Mouse (Mus musculus): ENCODE measurements around the gene Csnk1d. TPM values are rescaled to one million over a fixed set of nuclear protein-coding genes. Genes with fewer than 3 reads are reported as not detected.

The Csnk1d gene
- total and polyA plus RNA-seq, 3 experiments: 77.8 to 136 (median 96.8) TPM

GRCm38 (mm10) chr11:120948861-120949851 lies 42.0 kb downstream of the Csnk1d start (continued):
- TF ChIP-seq CTCF (conservative IDR thresholded peaks at IDR 0.05 in 1 of 2, IDR thresholded peaks at IDR 0.05 in 1 of 2; ENCODE audit: low read depth in 2 of 2, low read length in 2 of 2) (peak in 1 of 2 experiments; percentile 63; a peak in 2 of 4 replicates), EP300 (IDR thresholded peaks at IDR 0.05; ENCODE audit: low read length) (no peak), ZNF384 (IDR thresholded peaks at IDR 0.05; ENCODE audit: low read depth, low read length) (no peak), TBP (conservative IDR thresholded peaks at IDR 0.05; ENCODE audit: low read depth, low read length) (peak; percentile 90), IRF4 (IDR thresholded peaks at IDR 0.05; ENCODE audit: low read depth, low read length) (0 out of 2 replicates have a peak, but pooled peaks have one; percentile 18), RCOR1 (conservative IDR thresholded peaks at IDR 0.05; ENCODE audit: low read depth, low read length) (no peak), E2F4 (IDR thresholded peaks at IDR 0.05; ENCODE audit: insufficient replicate concordance, low read depth, low read length) (no peak), MAFK (IDR thresholded peaks at IDR 0.05; ENCODE audit: insufficient replicate concordance, low read length) (no peak), ELF1 (IDR thresholded peaks at IDR 0.05; ENCODE audit: low read depth, low read length) (peak; percentile 33; the same call in 1 of the 2 replicates)

GRCm38 (mm10) chr11:120948328-120948727 lies 42.8 kb downstream of the Csnk1d start, which contains the start of gene Slc16a3:
TSS of gene Slc16a3 (plus strand) at chr11:120948480.
- peak within 1 kb of the TSS; percentile 62 for H3K9ac ChIP-seq (ENCODE audit: insufficient read depth, low read depth)
- H3K4me2 ChIP-seq (ENCODE audit: insufficient read depth, low read depth, poor library complexity, severe bottlenecking): peak within 1 kb of the TSS; percentile 87
- peaks cover 17 to 25% of the 10 kb centered on the region in 2 experiments for H3K4me1 ChIP-seq (ENCODE audit: control insufficient read depth in 1 of 2, insufficient read depth in 2 of 2)
- no peaks in the 10 kb centered on the region for H3K36me3 ChIP-seq (replicated peaks in 1 of 2; ENCODE audit: control insufficient read depth in 1 of 2, insufficient read depth in 1 of 2, low read length in 1 of 2)
- dilution Hi-C loops (cut with MboI; ENCODE audit: extremely low pct_ligation_motif_present, extremely low pct_unique_long_range_greater_than_20kb, low sequenced_read_pairs): no loop called here
- TF ChIP-seq JUND (conservative IDR thresholded peaks at IDR 0.05; ENCODE audit: low read depth, low read length) (no peak), POLR2AphosphoS2 (IDR thresholded peaks at IDR 0.05; ENCODE audit: low read depth, low read length) (no peak), SIN3A (IDR thresholded peaks at IDR 0.05; ENCODE audit: low read length) (no peak), ELF1 (IDR thresholded peaks at IDR 0.05; ENCODE audit: low read depth, low read length) (no peak), MAFK (IDR thresholded peaks at IDR 0.05; ENCODE audit: insufficient replicate concordance, low read length) (no peak), MYC (IDR thresholded peaks at IDR 0.05; ENCODE audit: low read depth, low read length) (no peak), SMC3 (IDR thresholded peaks at IDR 0.05; ENCODE audit: low read depth, low read length) (no peak), MAZ (IDR thresholded peaks at IDR 0.05; ENCODE audit: low read depth, low read length) (no peak), PAX5 (IDR thresholded peaks at IDR 0.05; ENCODE audit: low read length) (no peak), NRF1 (IDR thresholded peaks at IDR 0.05; ENCODE audit: low read depth, low read length) (no peak), KAT2A (IDR thresholded peaks at IDR 0.05; ENCODE audit: insufficient replicate concordance, low read length) (no peak), EP300 (IDR thresholded peaks at IDR 0.05; ENCODE audit: low read length) (no peak), CHD1 (IDR thresholded peaks at IDR 0.05; ENCODE audit: low read depth, low read length) (no peak), BHLHE40 (IDR thresholded peaks at IDR 0.05; ENCODE audit: low read depth, low read length) (no peak), USF2 (conservative IDR thresholded peaks at IDR 0.05; ENCODE audit: low read depth, low read length) (no peak), GABPA (IDR thresholded peaks at IDR 0.05; ENCODE audit: insufficient replicate concordance, low read depth, low read length) (no peak), ETS1 (conservative IDR thresholded peaks at IDR 0.05; ENCODE audit: low read depth, low read length) (no peak), TBP (conservative IDR thresholded peaks at IDR 0.05; ENCODE audit: low read depth, low read length) (no peak)
- peak within 1 kb of the TSS; percentile 36 to 99 (median 70) for H3K4me3 ChIP-seq (replicated peaks in 1 of 3; ENCODE audit: low read depth in 2 of 3, low read length in 2 of 3, poor library complexity in 1 of 3)
- no peak within 1 kb of the TSS for H3K27ac ChIP-seq (ENCODE audit: insufficient read depth, low read depth)
- no peak for DNase-seq (ENCODE audit: extremely low read depth)
- H3K79me2 ChIP-seq (replicated peaks; ENCODE audit: control insufficient read depth, extremely low read depth, insufficient read depth, poor library complexity, severe bottlenecking): peaks cover 19% of the 10 kb centered on the region
- in situ Hi-C loops (cut with MboI; ENCODE audit: low pct_ligation_motif_present, low pct_unique_long_range_greater_than_20kb, low sequenced_read_pairs): loop anchor here (5.0 kb wide), 1 partner anchor 39 kb away; no protein-coding TSS in a partner anchor
- H3K27me3 ChIP-seq (replicated peaks): peaks cover 62% of the 10 kb centered on the region
- peaks cover 3% of the 10 kb centered on the region for H3K9me3 ChIP-seq (replicated peaks; ENCODE audit: low read length)
